Mouse (Mus musculus) myocyte (in vitro differentiated cells): ENCODE measurements around the gene Smurf2.
"Not testable (repeated sequence)": the region's sequence is repeated elsewhere in the genome, so short reads cannot be mapped to it uniquely, and the experiment has no call there.

Experiments
- E2F4 ChIP-seq: IDR thresholded peaks from one replicate; pipeline ENCODE4 v1.6.1; 2011; ENCODE audit warnings: mild to moderate bottlenecking, control low read depth, moderate library complexity; ENCODE audit not compliant: insufficient read depth
- POLR2A ChIP-seq: IDR thresholded peaks from one replicate; pipeline ENCODE4 v1.6.1; 2011; ENCODE audit warnings: low read depth, mild to moderate bottlenecking, control low read depth, moderate library complexity; ENCODE audit not compliant: insufficient read length

- TF ChIP-seq POLR2A, E2F4: not testable (repeated sequence)
These were observed 113.1 kb downstream of the Smurf2 start for GRCm38 (mm10) chr11:106807442-106807841.
